Mouse (Mus musculus): ENCODE data around the gene Lrrc74a. TPM values are rescaled to one million over a fixed set of nuclear protein-coding genes. Genes with fewer than 3 reads are reported as not detected.

Gene Lrrc74a
- total and polyA plus RNA-seq, 3 experiments = not detected

DNA sequence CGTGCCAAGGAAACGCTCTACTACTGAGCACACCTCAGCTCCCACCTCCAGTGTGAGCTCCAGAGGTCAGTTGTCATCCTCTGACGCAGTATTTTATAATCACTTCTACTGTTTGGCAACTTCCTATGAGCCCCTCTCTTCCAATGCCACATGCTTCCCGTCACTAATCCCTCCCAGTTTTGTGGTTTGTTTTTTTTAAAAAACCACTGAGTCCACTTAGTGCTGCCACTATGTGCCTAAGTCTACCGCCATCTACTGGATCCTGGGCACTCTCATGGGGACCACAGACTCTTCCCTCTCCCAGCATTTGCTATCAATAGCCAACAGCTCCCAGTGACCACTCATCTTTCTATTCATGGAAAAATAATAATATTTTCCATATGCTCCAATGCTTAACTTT is 20.1 kb upstream of the Lrrc74a start:
- no peaks in the 10 kb centered on the region for H3K9me3 ChIP-seq (replicated peaks; ENCODE audit: low read length)
- H3K9ac ChIP-seq (ENCODE audit: insufficient read depth, low read depth) = no peak overlapping the region
- DNase-seq (ENCODE audit: extremely low read depth) = no peak
- H3K4me3 ChIP-seq (replicated peaks in 1 of 3; ENCODE audit: low read depth in 2 of 3, low read length in 2 of 3, poor library complexity in 1 of 3) = no peak overlapping the region
- H3K27ac ChIP-seq (ENCODE audit: insufficient read depth, low read depth) = no peak overlapping the region
- no peak overlapping the region for H3K4me2 ChIP-seq (ENCODE audit: insufficient read depth, low read depth, poor library complexity, severe bottlenecking)
- H3K4me1 ChIP-seq (ENCODE audit: control insufficient read depth in 1 of 2, insufficient read depth in 2 of 2) = peaks cover 0 to 4% of the 10 kb centered on the region in 2 experiments; a peak in 2 of 4 replicates
- peaks cover 0 to 24% of the 10 kb centered on the region in 2 experiments for H3K36me3 ChIP-seq (replicated peaks in 1 of 2; ENCODE audit: control insufficient read depth in 1 of 2, insufficient read depth in 1 of 2, low read length in 1 of 2)
- dilution Hi-C loops (cut with MboI; ENCODE audit: extremely low pct_ligation_motif_present, extremely low pct_unique_long_range_greater_than_20kb, low sequenced_read_pairs) = no loop called here
- H3K79me2 ChIP-seq (replicated peaks; ENCODE audit: control insufficient read depth, extremely low read depth, insufficient read depth, poor library complexity, severe bottlenecking) = no peaks in the 10 kb centered on the region
- no peaks in the 10 kb centered on the region for H3K27me3 ChIP-seq (replicated peaks)
- TF ChIP-seq SMC3 (IDR thresholded peaks at IDR 0.05; ENCODE audit: low read depth, low read length) = peak; percentile 46
- peak; percentile 86 for TF ChIP-seq ZNF384 (IDR thresholded peaks at IDR 0.05; ENCODE audit: low read depth, low read length)
- TF ChIP-seq CTCF (conservative IDR thresholded peaks at IDR 0.05 in 1 of 2, IDR thresholded peaks at IDR 0.05 in 1 of 2; ENCODE audit: low read depth in 2 of 2, low read length in 2 of 2) = peak in 1 of 2 experiments; percentile 70; a peak in 3 of 4 replicates
- TF ChIP-seq RAD21 (IDR thresholded peaks at IDR 0.05; ENCODE audit: low read depth, low read length) = peak; percentile 65
- no peak for TF ChIP-seq USF1 (IDR thresholded peaks at IDR 0.05; ENCODE audit: low read depth, low read length)
- no peak for TF ChIP-seq ZKSCAN1 (IDR thresholded peaks at IDR 0.05; ENCODE audit: borderline replicate concordance, low read depth, low read length)
- no peak for TF ChIP-seq KAT2A (IDR thresholded peaks at IDR 0.05; ENCODE audit: insufficient replicate concordance, low read length)
- in situ Hi-C loops (cut with MboI; ENCODE audit: low pct_ligation_motif_present, low pct_unique_long_range_greater_than_20kb, low sequenced_read_pairs) = no loop called here

DNA sequence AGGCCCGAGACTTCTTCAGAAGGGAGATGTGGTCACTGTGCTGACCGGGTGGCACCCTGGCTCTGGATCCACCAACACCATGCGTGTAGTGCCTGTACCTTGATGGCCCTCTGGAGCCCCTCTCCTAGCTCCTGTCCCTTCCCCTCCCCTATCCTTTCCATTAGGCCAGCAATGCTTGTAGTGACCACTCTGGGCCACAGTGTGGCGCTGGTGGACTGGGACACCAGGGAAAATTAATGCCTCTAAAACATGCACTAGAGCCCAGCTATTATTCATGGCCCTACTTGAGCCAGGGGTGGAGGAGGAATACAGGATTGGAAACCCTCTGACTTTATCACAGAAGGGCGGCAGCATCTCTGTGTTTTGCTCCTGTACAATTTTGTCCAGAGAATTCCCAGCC is 18.8 kb upstream of the Lrrc74a start:
- TF ChIP-seq MXI1 (IDR thresholded peaks at IDR 0.05; ENCODE audit: low read depth, low read length) (no peak), SMC3 (IDR thresholded peaks at IDR 0.05; ENCODE audit: low read depth, low read length) (peak; percentile 69), RAD21 (IDR thresholded peaks at IDR 0.05; ENCODE audit: low read depth, low read length) (peak; percentile 75), ZC3H11A (IDR thresholded peaks at IDR 0.05; ENCODE audit: low read depth, low read length) (0 out of 2 replicates have a peak, but pooled peaks have one; percentile 17), ZNF384 (IDR thresholded peaks at IDR 0.05; ENCODE audit: low read depth, low read length) (no peak), ETS1 (conservative IDR thresholded peaks at IDR 0.05; ENCODE audit: low read depth, low read length) (no peak), MAFK (IDR thresholded peaks at IDR 0.05; ENCODE audit: insufficient replicate concordance, low read length) (no peak), CTCF (conservative IDR thresholded peaks at IDR 0.05 in 1 of 2, IDR thresholded peaks at IDR 0.05 in 1 of 2; ENCODE audit: low read depth in 2 of 2, low read length in 2 of 2) (peak; percentile 71 to 79), TBP (conservative IDR thresholded peaks at IDR 0.05; ENCODE audit: low read depth, low read length) (no peak), CHD1 (IDR thresholded peaks at IDR 0.05; ENCODE audit: low read depth, low read length) (no peak), USF1 (IDR thresholded peaks at IDR 0.05; ENCODE audit: low read depth, low read length) (no peak), EP300 (IDR thresholded peaks at IDR 0.05; ENCODE audit: low read length) (no peak), MEF2A (IDR thresholded peaks at IDR 0.05; ENCODE audit: borderline replicate concordance, low read depth, low read length) (no peak)
- Histone ChIP-seq H3K4me1 (ENCODE audit: control insufficient read depth in 1 of 2, insufficient read depth in 2 of 2) (peaks cover 0 to 4% of the 10 kb centered on the region in 2 experiments; a peak in 2 of 4 replicates), H3K9ac (ENCODE audit: insufficient read depth, low read depth) (no peak overlapping the region), H3K79me2 (replicated peaks; ENCODE audit: control insufficient read depth, extremely low read depth, insufficient read depth, poor library complexity, severe bottlenecking) (no peaks in the 10 kb centered on the region), H3K9me3 (replicated peaks; ENCODE audit: low read length) (no peaks in the 10 kb centered on the region), H3K36me3 (replicated peaks in 1 of 2; ENCODE audit: control insufficient read depth in 1 of 2, insufficient read depth in 1 of 2, low read length in 1 of 2) (peaks cover 0 to 29% of the 10 kb centered on the region in 2 experiments), H3K27ac (ENCODE audit: insufficient read depth, low read depth) (no peak overlapping the region), H3K4me3 (replicated peaks in 1 of 3; ENCODE audit: low read depth in 2 of 3, low read length in 2 of 3, poor library complexity in 1 of 3) (no peak overlapping the region), H3K4me2 (ENCODE audit: insufficient read depth, low read depth, poor library complexity, severe bottlenecking) (no peak overlapping the region), H3K27me3 (replicated peaks) (no peaks in the 10 kb centered on the region)
- dilution Hi-C loops (cut with MboI; ENCODE audit: extremely low pct_ligation_motif_present, extremely low pct_unique_long_range_greater_than_20kb, low sequenced_read_pairs) (no loop called here), in situ Hi-C loops (cut with MboI; ENCODE audit: low pct_ligation_motif_present, low pct_unique_long_range_greater_than_20kb, low sequenced_read_pairs) (no loop called here)
- DNase-seq (ENCODE audit: extremely low read depth) = peak; percentile 50

Measured in CH12.LX (cell line).